Mouse (Mus musculus) lung, adult 2 months (tissue): ENCODE data around the gene Aasdh. TPM values are rescaled to one million over a fixed set of nuclear protein-coding genes. Genes with fewer than 3 reads are reported as not detected.
A peak's percentile ranks its signal among the peaks of the same experiment; 100 is the strongest.

Source experiments
- DNase-seq: peaks from one replicate; pipeline ENCODE4 v3.0.0; 2022
- H3K4me1 ChIP-seq: fragments of 200-500 bp; 2 replicates; pipeline ENCODE4 v1.6.1; 2011; ENCODE audit warnings: low read length; ENCODE audit not compliant: control insufficient read depth, insufficient read depth
- H3K4me3 ChIP-seq: fragments of 200-500 bp; replicated peaks from 2 replicates; pipeline ENCODE3; 2011; ENCODE audit warnings: low read depth, mild to moderate bottlenecking, control low read depth, low read length; ENCODE audit errors: extremely low read depth
- CTCF ChIP-seq: fragments of 200-500 bp; IDR thresholded peaks from 2 replicates; pipeline ENCODE4 v1.5.1; 2011; ENCODE audit warnings: mild to moderate bottlenecking, low read length, control low read depth; ENCODE audit not compliant: insufficient read depth
- POLR2A ChIP-seq: fragments of 200-500 bp; IDR thresholded peaks from 2 replicates; pipeline ENCODE4 v1.6.1; 2011; ENCODE audit warnings: low read depth, mild to moderate bottlenecking, control low read depth, low read length, borderline replicate concordance; ENCODE audit errors: extremely low read depth
- WGBS: fragments of 180-500 bp; shearing (Covaris S2); methylation state at CpG from one replicate; pipeline ENCODE4 v1.1.7; 2018; 5-methylcytosine and 5-hydroxymethylcytosine counted together
- polyA plus RNA-seq: library from polyadenylated mRNA; depleted of rRNA; stranded (reverse); fragments of >200 nt; gene quantifications from 2 replicates; pipeline ENCODE4 v1.2.3, GENCODE M21; 2012

The Aasdh gene
- polyA plus RNA-seq, 1 experiment = 13.7 TPM

DNA sequence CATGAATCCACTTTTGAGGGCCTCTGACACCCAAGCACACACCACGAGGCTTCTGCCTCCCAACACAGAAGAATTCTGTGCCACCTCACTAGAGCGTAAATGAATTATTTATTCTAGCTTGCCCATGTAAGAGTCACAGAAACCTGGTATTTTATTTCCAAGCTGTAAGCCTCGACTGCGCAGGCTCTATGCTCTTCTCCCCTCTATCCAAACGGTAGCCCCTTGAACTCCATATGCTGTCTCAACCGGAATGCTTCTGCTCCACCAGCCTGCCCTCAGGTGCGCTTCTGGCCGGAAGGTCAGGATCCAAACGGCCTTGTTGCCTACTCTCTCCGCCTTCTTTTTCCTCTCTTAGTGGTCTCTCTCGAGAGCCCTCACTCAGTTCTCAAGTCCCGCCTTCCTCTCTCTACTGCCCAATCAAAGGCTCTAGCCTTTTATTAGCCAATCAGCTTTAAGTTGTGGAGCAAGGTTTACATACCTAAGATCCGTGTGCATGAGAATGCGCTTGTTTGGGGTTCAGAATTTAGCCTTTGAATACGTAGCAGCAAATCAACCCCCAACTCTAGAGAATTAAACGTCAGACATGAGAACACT, 36.5 kb downstream of the Aasdh start:
- peak; percentile 36 for DNase-seq
- WGBS = 36% methylated on average over 16 of the region's 16 CpGs

DNA sequence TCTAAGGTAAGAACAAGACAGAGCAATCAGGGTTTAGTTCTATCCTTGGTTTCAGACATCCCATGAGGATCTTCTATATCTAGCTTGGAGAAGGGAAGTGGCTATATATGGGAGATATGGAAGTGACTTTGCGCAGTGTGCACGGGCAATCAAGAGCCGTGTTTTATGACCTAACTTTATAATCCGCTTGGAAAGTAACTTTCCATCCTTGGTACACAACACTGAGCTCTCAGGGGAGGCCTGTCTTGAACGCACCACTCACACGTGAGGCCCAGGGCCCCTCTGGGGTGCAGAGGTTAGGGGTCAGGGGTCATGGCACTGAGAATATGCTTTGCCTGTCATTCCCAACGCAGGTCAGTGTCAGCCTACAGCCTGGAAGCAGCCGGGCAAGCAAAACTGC, 38.5 kb downstream of the Aasdh start:
- TF ChIP-seq POLR2A (no peak), CTCF (no peak)
- no peak for DNase-seq
- 75% methylated on average over 8 of the region's 8 CpGs for WGBS
- no peaks in the 10 kb centered on the region for H3K4me1 ChIP-seq
- H3K4me3 ChIP-seq = no peak overlapping the region

More for the DNA sequence above, 36.5 kb downstream of the Aasdh start:
- H3K4me3 ChIP-seq = peak overlapping the region; percentile 65
- H3K4me1 ChIP-seq = no peaks in the 10 kb centered on the region
- TF ChIP-seq POLR2A = 0 out of 2 replicates have a peak, but pooled peaks have one; percentile 13
- TF ChIP-seq CTCF = no peak

DNA sequence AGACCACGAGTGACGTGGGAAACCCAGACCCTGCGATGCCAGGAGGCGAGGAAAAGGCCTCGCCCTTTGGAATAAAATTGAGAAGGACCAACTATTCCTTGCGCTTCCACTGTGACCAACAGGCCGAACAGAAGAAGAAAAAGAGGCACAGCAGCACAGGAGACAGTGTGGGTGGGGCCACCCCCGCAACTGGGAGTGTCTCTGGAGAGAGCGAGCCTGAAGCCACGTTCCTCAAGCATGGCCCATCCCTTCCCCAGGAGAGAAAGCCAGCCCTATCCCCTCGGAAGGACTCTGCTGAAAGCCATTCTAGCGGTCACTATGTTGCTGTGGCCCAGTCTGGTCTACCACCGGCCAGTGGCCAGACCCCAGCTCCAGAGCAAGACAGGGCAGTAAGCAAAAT, 46.9 kb downstream of the Aasdh start:
- WGBS = 79% methylated on average over 13 of the region's 13 CpGs
- Histone ChIP-seq H3K4me3 (no peak overlapping the region), H3K4me1 (peaks cover 4% of the 10 kb centered on the region; the same call in 1 of the 2 replicates)
- TF ChIP-seq POLR2A = no peak
- TF ChIP-seq CTCF = no peak
- DNase-seq = no peak

DNA sequence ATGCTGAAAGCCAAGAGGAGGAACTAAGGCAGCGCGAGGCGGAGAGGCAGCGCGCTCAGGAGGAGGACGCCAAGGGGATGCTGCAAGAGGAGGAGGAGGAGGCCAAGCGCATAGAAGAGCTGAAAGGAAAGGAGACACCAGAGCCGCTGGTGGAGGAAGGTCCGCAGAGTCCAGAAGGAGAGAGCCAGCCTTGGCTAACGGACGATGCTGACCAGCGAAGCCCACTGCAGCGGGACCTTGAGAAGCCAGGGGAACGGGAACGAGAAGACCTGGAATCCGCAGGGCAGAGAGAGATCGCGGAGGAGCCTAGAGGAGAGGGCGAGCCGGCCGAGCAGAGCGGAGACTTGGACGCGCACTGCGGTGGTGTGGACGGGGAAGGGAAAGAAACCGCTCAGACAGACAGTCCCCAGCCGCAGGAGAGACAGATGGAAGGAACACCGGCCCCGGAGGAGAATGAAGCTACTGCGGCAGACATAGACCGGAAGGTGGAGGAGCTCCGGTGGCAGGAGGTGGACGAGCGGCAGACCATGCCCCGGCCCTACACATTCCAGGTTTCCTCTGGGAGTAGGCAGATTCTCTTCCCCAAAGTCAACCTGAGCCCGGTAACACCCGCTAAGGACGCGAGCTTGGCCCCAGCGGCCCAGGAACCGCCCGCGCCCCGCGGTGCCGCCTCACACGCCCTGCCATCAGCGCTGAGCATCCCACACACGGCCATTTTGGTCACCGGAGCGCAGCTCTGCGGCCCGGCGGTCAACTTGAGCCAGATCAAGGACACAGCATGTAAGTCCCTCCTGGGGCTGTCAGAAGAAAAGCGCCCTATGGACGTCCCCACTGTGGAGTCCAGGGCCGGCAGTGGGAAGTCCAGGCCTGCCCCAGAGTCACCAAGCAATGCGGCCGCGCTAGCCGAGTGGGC, 48.0 kb downstream of the Aasdh start:
- no peak for TF ChIP-seq POLR2A
- no peak for TF ChIP-seq CTCF
- Histone ChIP-seq H3K4me3 (peak overlapping the region; percentile 18), H3K4me1 (peaks cover 4% of the 10 kb centered on the region; the same call in 1 of the 2 replicates)
- WGBS = 38% methylated on average over 62 of the region's 62 CpGs
- DNase-seq = no peak

DNA sequence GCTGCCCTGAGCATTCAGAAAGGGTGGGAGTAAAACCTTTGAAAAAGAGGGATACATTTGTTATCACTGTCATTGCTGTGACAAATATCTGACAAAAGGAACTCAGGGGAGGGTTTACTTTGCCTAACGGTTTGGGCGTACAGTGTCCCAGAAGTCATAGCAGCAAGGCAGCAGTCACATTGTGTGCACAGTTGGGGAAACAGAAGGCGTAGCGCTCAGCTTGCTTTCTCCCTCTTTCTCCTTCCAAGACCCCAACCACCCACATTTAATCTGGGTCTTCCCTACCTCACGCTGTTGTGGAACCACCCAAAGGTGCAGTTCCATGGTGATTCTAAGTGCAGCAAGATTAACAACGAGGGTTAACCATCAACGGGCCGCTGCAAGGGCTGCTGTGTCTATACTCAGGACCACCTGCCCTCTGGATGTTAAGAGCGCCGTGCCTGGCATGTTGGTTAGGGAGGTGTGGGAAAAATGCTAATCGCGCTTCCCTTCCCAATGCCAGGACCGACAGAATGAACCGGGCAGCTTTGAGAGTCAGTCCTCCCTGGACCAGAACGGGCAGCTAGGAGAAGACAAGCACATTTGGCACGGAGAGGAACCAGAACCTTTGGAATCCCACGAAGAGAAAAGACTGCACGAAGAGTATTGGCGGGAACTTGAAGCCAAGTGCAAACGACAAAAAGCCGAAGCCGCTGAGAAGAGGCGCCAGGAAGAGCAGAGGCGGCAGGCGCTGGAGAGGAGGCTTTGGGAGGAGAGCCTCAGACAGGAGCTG, 49.3 kb downstream of the Aasdh start:
- WGBS = 41% methylated on average over 25 of the region's 25 CpGs
- Histone ChIP-seq H3K4me3 (no peak overlapping the region), H3K4me1 (peaks cover 4% of the 10 kb centered on the region; the same call in 1 of the 2 replicates)
- TF ChIP-seq CTCF = no peak
- TF ChIP-seq POLR2A = no peak
- DNase-seq = no peak

DNA sequence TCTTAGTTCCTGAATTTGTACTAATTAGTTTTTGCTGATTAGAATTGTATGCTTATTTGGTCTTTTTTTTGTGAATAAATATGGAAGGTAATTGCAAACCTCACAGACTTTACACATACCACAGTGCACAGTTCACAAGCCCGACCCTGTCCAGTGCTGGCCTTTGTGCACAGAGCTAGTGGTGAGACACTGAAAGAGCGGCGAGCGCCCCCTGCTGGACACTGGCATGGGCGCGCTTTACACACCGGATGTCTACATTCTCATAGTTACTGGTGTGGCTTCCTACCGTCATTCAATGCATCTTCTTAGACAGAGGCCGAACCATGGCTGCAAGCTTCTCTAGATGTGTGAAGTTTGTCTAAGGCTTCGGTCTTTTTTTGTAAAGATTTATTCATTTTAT, 51.8 kb downstream of the Aasdh start:
- no peak overlapping the region for H3K4me3 ChIP-seq
- 10% methylated on average over 10 of the region's 10 CpGs for WGBS
- DNase-seq = peak; percentile 69
- TF ChIP-seq CTCF = peak; percentile 81
- no peak for TF ChIP-seq POLR2A
- H3K4me1 ChIP-seq = peaks cover 4% of the 10 kb centered on the region; the same call in 1 of the 2 replicates

DNA sequence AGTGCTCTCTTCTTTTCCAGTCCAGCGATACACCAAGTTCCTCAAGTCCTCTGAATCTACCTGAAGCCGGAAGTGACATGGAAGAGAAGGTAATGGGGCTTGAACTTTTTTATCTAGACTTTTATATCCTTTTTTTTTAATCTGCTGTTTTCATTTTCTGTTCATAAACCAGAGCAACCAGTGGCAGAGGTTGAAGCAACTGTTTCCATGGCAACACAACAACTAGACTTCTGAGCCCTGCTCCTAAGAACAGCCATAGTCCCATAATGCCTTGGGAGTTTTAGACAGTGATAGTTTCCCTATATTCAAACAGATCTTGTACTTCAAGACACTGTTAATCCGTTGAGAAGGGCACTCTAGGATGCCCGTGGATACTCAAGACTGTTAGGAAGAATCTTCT, 54.0 kb downstream of the Aasdh start:
- Histone ChIP-seq H3K4me1 (no peaks in the 10 kb centered on the region; the same call in 1 of the 2 replicates), H3K4me3 (no peak overlapping the region)
- no peak for DNase-seq
- 43% methylated on average over 4 of the region's 4 CpGs for WGBS
- no peak for TF ChIP-seq CTCF

DNA sequence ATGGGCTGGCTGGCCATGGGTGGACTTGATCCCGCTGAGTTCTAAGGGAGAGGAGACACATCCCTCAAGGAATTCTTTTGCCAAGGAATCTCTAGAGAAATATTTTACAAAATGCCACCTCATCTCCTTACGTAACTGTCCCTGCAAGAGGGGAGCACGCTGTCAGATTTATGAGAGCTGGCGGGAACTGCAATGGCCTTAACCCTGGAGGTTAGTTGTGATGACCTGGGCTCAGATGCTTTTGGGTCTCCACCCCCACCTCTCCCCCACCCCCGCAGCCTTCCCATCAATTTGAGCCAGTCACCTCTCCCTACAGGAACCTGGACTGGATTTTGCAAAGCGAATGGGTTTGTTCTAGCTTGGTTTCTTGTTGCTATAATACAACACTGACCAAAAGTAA, 58.2 kb downstream of the Aasdh start:
- no peak overlapping the region for H3K4me3 ChIP-seq
- H3K4me1 ChIP-seq = no peaks in the 10 kb centered on the region; the same call in 1 of the 2 replicates
- no peak for DNase-seq
- TF ChIP-seq CTCF = no peak
- TF ChIP-seq POLR2A = no peak
- WGBS = 86% methylated on average over 6 of the region's 6 CpGs

DNA sequence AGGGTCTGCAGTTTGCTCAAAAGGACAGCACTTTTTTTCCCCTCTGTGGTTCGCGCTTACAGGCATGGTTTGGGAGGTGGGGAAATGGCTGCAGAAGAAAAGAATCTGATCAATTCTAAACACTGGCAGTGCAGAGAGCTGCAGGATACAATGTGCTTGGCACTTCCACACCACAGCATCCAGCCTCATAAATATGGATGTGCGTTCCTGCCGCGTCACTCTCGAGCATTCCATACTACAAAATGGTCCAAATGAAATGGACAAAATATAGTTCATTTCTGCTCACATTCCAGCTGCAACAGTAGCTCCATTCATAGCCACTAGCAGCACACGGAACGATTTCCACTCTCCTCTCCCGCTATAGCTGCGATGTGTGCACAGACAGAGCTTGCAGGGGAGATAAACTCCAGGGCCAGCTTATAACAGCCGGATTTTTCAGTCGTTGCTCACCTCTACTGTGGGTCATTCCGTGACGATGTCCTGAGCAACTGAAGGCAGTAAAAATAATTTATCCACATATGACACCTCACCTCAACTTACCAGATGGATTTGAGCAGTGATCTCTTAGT, 60.6 kb downstream of the Aasdh start:
- Histone ChIP-seq H3K4me3 (no peak overlapping the region), H3K4me1 (no peaks in the 10 kb centered on the region)
- no peak for TF ChIP-seq POLR2A
- no peak for TF ChIP-seq CTCF
- 77% methylated on average over 14 of the region's 14 CpGs for WGBS
- no peak for DNase-seq
